Mouse (Mus musculus): Measurements from ENCODE around the gene Pgf.

GRCm38 (mm10) chr12:85227227-85227626 is 49.6 kb upstream of the Pgf start:
- TF ChIP-seq EP300 (IDR thresholded peaks at IDR 0.05; ENCODE audit: low read depth) (no peak), CTCF (IDR thresholded peaks at IDR 0.05; ENCODE audit: low read depth) (no peak)

Data from liver, embryonic 14.5 days (tissue).